Mouse (Mus musculus) liver, embryonic 13.5 days (tissue): ENCODE results near the gene Coa3. TPM values are rescaled to one million over a fixed set of nuclear protein-coding genes. Genes with fewer than 3 reads are reported as not detected.
A peak's percentile ranks its signal among the peaks of the same experiment; 100 is the strongest.
"Not testable (repeated sequence)": the region's sequence is repeated elsewhere in the genome, so short reads cannot be mapped to it uniquely, and the experiment has no call there.

Experiments
- ATAC-seq: fragments of 200-750 bp; cut with Nextera tagmentation; 2 replicates; pipeline ENCODE4 v1.8.0; 2017; ENCODE audit warnings: low read depth, mild to moderate bottlenecking, moderate number of reproducible peaks, moderate library complexity
- DNase-seq: peaks from one replicate; pipeline ENCODE4 v3.0.0; 2022
- H3K27ac ChIP-seq: fragments of 300-500 bp; sonication (generic); 2 replicates; pipeline ENCODE4 v1.5.1; 2015; ENCODE audit warnings: moderate library complexity, mild to moderate bottlenecking, inconsistent platforms
- H3K27me3 ChIP-seq: fragments of 300-500 bp; sonication (generic); 2 replicates; pipeline ENCODE4 v1.6.1; 2015; ENCODE audit warnings: mild to moderate bottlenecking, inconsistent platforms
- H3K36me3 ChIP-seq: fragments of 300-500 bp; sonication (generic); 2 replicates; pipeline ENCODE4 v1.6.1; 2015; ENCODE audit warnings: mild to moderate bottlenecking, inconsistent platforms
- H3K4me1 ChIP-seq: fragments of 300-500 bp; sonication (generic); replicated peaks from 2 replicates; pipeline ENCODE4 v1.6.1; 2015; ENCODE audit warnings: inconsistent platforms
- H3K4me2 ChIP-seq: fragments of 300-500 bp; sonication (generic); 2 replicates; pipeline ENCODE4 v1.6.1; 2015; ENCODE audit warnings: inconsistent platforms, mild to moderate bottlenecking, moderate library complexity
- H3K4me3 ChIP-seq: fragments of 300-500 bp; sonication (generic); replicated peaks from 2 replicates; pipeline ENCODE4 v1.5.1; 2015; ENCODE audit warnings: mild to moderate bottlenecking, inconsistent platforms
- H3K9ac ChIP-seq: fragments of 300-500 bp; sonication (generic); 2 replicates; pipeline ENCODE4 v1.6.1; 2015; ENCODE audit warnings: mild to moderate bottlenecking, inconsistent platforms
- H3K9me3 ChIP-seq: fragments of 300-500 bp; sonication (generic); replicated peaks from 2 replicates; pipeline ENCODE4 v1.6.1; 2016; ENCODE audit warnings: inconsistent platforms
- WGBS: fragments of 180-500 bp; shearing (Covaris S2); methylation state at CpG from one replicate; pipeline ENCODE4 v1.1.7; 2015; ENCODE audit not compliant: insufficient replicate concordance; 5-methylcytosine and 5-hydroxymethylcytosine counted together
- polyA plus RNA-seq: library from polyadenylated mRNA; unstranded; fragments of >200 nt; fragmentation: Nextera tagmentation; extraction: Ambion mirVana; gene quantifications from 2 replicates; pipeline ENCODE4 v1.2.1, GENCODE M21; 2015

Coa3 gene
- polyA plus RNA-seq, result 125 TPM in 2 replicates

- peaks cover 20% of the 10 kb centered on the region for H3K36me3 ChIP-seq
- peak; percentile 83 for DNase-seq
- H3K4me1 ChIP-seq, result peaks cover 40% of the 10 kb centered on the region
- peak within 1 kb of the TSS; percentile 78 for H3K4me3 ChIP-seq
- H3K9me3 ChIP-seq, result no peaks in the 10 kb centered on the region
- peak; percentile 94 for ATAC-seq
- H3K27ac ChIP-seq, result peak within 1 kb of the TSS; percentile 83
- H3K27me3 ChIP-seq, result no peaks in the 10 kb centered on the region
- H3K4me2 ChIP-seq, result peak within 1 kb of the TSS; percentile 90
- H3K9ac ChIP-seq, result peak within 1 kb of the TSS; percentile 86
- 4% methylated on average over 45 of the region's 45 CpGs for WGBS
Observed at GRCm38 (mm10) chr11:101278223-101279192, at the start of gene Coa3, which contains the start of gene Cntd1. Gene Coa3, minus strand, starts transcription at chr11:101279114. Gene Cntd1, plus strand, starts transcription at chr11:101279012.

GRCm38 (mm10) chr11:101327311-101327710 lies 48.4 kb upstream of the Coa3 start:
- H3K27ac ChIP-seq, result peak overlapping the region; percentile 0; the same call in 1 of the 2 replicates
- H3K4me2 ChIP-seq, result no peak overlapping the region
- no peak overlapping the region for H3K4me3 ChIP-seq
- no peaks in the 10 kb centered on the region for H3K27me3 ChIP-seq
- no peaks in the 10 kb centered on the region for H3K9me3 ChIP-seq
- no peak for ATAC-seq
- WGBS, result 50% methylated on average over 3 of the region's 3 CpGs
- DNase-seq, result no peak
- H3K9ac ChIP-seq, result no peak overlapping the region
- H3K36me3 ChIP-seq, result peaks cover 56% of the 10 kb centered on the region
- H3K4me1 ChIP-seq, result no peaks in the 10 kb centered on the region

- H3K4me1 ChIP-seq, result no peaks in the 10 kb centered on the region
- no peak overlapping the region for H3K27ac ChIP-seq
- WGBS, result 81% methylated on average over 11 of the region's 11 CpGs
- no peak overlapping the region for H3K4me2 ChIP-seq
- no peak overlapping the region for H3K9ac ChIP-seq
- H3K36me3 ChIP-seq, result peaks cover 68% of the 10 kb centered on the region
- ATAC-seq (no peak), DNase-seq (no peak)
- no peaks in the 10 kb centered on the region for H3K27me3 ChIP-seq
- H3K9me3 ChIP-seq, result no peaks in the 10 kb centered on the region
- H3K4me3 ChIP-seq, result no peak overlapping the region
Observed at GRCm38 (mm10) chr11:101326147-101326546, 47.2 kb upstream of the Coa3 start.

- not testable (repeated sequence) for DNase-seq, H3K4me2 ChIP-seq, H3K27ac ChIP-seq, H3K4me3 ChIP-seq, H3K27me3 ChIP-seq, H3K4me1 ChIP-seq, H3K9me3 ChIP-seq, H3K9ac ChIP-seq
- 0 out of 2 replicates have a peak, but pooled peaks have one; percentile 11 for ATAC-seq
- 86% methylated on average over 11 of the region's 11 CpGs for whole genome bisulfite sequencing
- H3K36me3 ChIP-seq, result peaks cover 78% of the 10 kb centered on the region
Observed at GRCm38 (mm10) chr11:101325201-101325600, 46.3 kb upstream of the Coa3 start.

- Histone ChIP-seq H3K36me3 (peaks cover 82% of the 10 kb centered on the region), H3K9me3 (no peaks in the 10 kb centered on the region), H3K27ac (no peak within 1 kb of the TSS), H3K27me3 (no peaks in the 10 kb centered on the region), H3K4me1 (no peaks in the 10 kb centered on the region), H3K9ac (no peak within 1 kb of the TSS), H3K4me3 (no peak within 1 kb of the TSS), H3K4me2 (no peak within 1 kb of the TSS)
- ATAC-seq (no peak), DNase-seq (no peak)
- WGBS, result 82% methylated on average over 5 of the region's 5 CpGs
Observed at GRCm38 (mm10) chr11:101324763-101325162, 45.8 kb upstream of the Coa3 start, which contains the start of gene Aoc2. Gene Aoc2, plus strand, starts transcription at chr11:101325063.

- WGBS, result 49% methylated on average over 4 of the region's 4 CpGs
- no peak overlapping the region for H3K27ac ChIP-seq
- H3K36me3 ChIP-seq, result peaks cover 88% of the 10 kb centered on the region
- DNase-seq (peak; percentile 48), ATAC-seq (peak; percentile 30; the same call in 1 of the 2 replicates)
- H3K9me3 ChIP-seq, result no peaks in the 10 kb centered on the region
- H3K4me2 ChIP-seq, result no peak overlapping the region
- no peaks in the 10 kb centered on the region for H3K27me3 ChIP-seq
- peaks cover 10% of the 10 kb centered on the region for H3K4me1 ChIP-seq
- no peak overlapping the region for H3K4me3 ChIP-seq
- H3K9ac ChIP-seq, result no peak overlapping the region
Observed at GRCm38 (mm10) chr11:101323609-101324008, 44.7 kb upstream of the Coa3 start.

- peak overlapping the region; percentile 98 for H3K4me3 ChIP-seq
- H3K36me3 ChIP-seq, result peaks cover 41% of the 10 kb centered on the region
- WGBS, result under 1% methylated on average over 17 of the region's 17 CpGs
- no peaks in the 10 kb centered on the region for H3K9me3 ChIP-seq
- ATAC-seq, result peak; percentile 62
- peak overlapping the region; percentile 96 for H3K27ac ChIP-seq
- H3K4me1 ChIP-seq, result peaks cover 52% of the 10 kb centered on the region
- H3K4me2 ChIP-seq, result peak overlapping the region; percentile 72
- peak; percentile 65 for DNase-seq
- no peaks in the 10 kb centered on the region for H3K27me3 ChIP-seq
- peak overlapping the region; percentile 99 for H3K9ac ChIP-seq
Observed at GRCm38 (mm10) chr11:101316501-101316917, 37.6 kb upstream of the Coa3 start.

- Histone ChIP-seq H3K36me3 (peaks cover 35% of the 10 kb centered on the region), H3K9ac (peak within 1 kb of the TSS; percentile 99), H3K27ac (peak within 1 kb of the TSS; percentile 96), H3K4me1 (peaks cover 52% of the 10 kb centered on the region), H3K4me3 (peak within 1 kb of the TSS; percentile 98), H3K4me2 (peak within 1 kb of the TSS; percentile 72), H3K27me3 (no peaks in the 10 kb centered on the region), H3K9me3 (no peaks in the 10 kb centered on the region)
- WGBS, result under 1% methylated on average over 62 of the region's 62 CpGs
- ATAC-seq, result peak; percentile 90
- DNase-seq, result peak; percentile 90
Observed at GRCm38 (mm10) chr11:101315665-101316500, 37.0 kb upstream of the Coa3 start, which contains the start of gene Psme3. Gene Psme3, plus strand, starts transcription at chr11:101316213.

- WGBS, result 56% methylated on average over 8 of the region's 8 CpGs
- H3K27me3 ChIP-seq, result no peaks in the 10 kb centered on the region
- peaks cover 52% of the 10 kb centered on the region for H3K4me1 ChIP-seq
- H3K9ac ChIP-seq, result peak overlapping the region; percentile 99
- H3K4me3 ChIP-seq, result peak overlapping the region; percentile 98
- H3K9me3 ChIP-seq, result no peaks in the 10 kb centered on the region
- H3K4me2 ChIP-seq, result peak overlapping the region; percentile 72
- H3K36me3 ChIP-seq, result peaks cover 28% of the 10 kb centered on the region
- no peak for ATAC-seq
- H3K27ac ChIP-seq, result peak overlapping the region; percentile 96
- no peak for DNase-seq
Observed at GRCm38 (mm10) chr11:101315082-101315650, 36.3 kb upstream of the Coa3 start.

GRCm38 (mm10) chr11:101314567-101314966 lies 35.7 kb upstream of the Coa3 start:
- H3K9ac ChIP-seq, result no peak overlapping the region
- H3K36me3 ChIP-seq, result peaks cover 22% of the 10 kb centered on the region
- no peaks in the 10 kb centered on the region for H3K27me3 ChIP-seq
- H3K27ac ChIP-seq, result peak overlapping the region; percentile 96
- no peaks in the 10 kb centered on the region for H3K9me3 ChIP-seq
- H3K4me3 ChIP-seq, result no peak overlapping the region
- H3K4me1 ChIP-seq, result peaks cover 51% of the 10 kb centered on the region
- ATAC-seq, result no peak
- WGBS, result 93% methylated on average over 1 of the region's 1 CpGs
- DNase-seq, result no peak
- H3K4me2 ChIP-seq, result peak overlapping the region; percentile 72
